Mouse (Mus musculus): ENCODE measurements around the gene Gng3. TPM values are rescaled to one million over a fixed set of nuclear protein-coding genes. Genes with fewer than 3 reads are reported as not detected.
A peak's percentile ranks its signal among the peaks of the same experiment; 100 is the strongest.

The Gng3 gene
- total RNA-seq (2014; rRNA removed) (103 and 119 TPM in 2 replicates), polyA plus RNA-seq (2015; fragmentation: Nextera tagmentation; extraction: Ambion mirVana) (746 and 809 TPM in 2 replicates)

GRCm38 (mm10) chr19:8839103-8839907, at the start of gene Gng3:
Gene Gng3, minus strand, starts transcription at chr19:8839194.
- peaks cover 9% of the 10 kb centered on the region for H3K4me1 ChIP-seq (ENCODE audit: insufficient read depth, low read length)
- H3K4me3 ChIP-seq (ENCODE audit: low read depth, low read length) = peak within 1 kb of the TSS; percentile 68
- H3K9ac ChIP-seq (replicated peaks; ENCODE audit: low read length, poor library complexity, severe bottlenecking) = peak within 1 kb of the TSS; percentile 87
- peak; percentile 85 for ATAC-seq (ENCODE audit: low FRiP score)
- TF ChIP-seq CTCF (IDR thresholded peaks at IDR 0.05) = no peak; the same call in 1 of the 2 replicates
- peak; percentile 95 for DNase-seq (ENCODE audit: low spot score)
- H3K27me3 ChIP-seq (ENCODE audit: insufficient read depth, low read length) = no peaks in the 10 kb centered on the region
- no peaks in the 10 kb centered on the region for H3K9me3 ChIP-seq (ENCODE audit: low read length)
- H3K36me3 ChIP-seq (ENCODE audit: insufficient read depth, low read length) = peaks cover 9% of the 10 kb centered on the region
- H3K4me2 ChIP-seq (ENCODE audit: low read depth, low read length, poor library complexity, severe bottlenecking) = peak within 1 kb of the TSS; percentile 85
- peak within 1 kb of the TSS; percentile 96 for H3K27ac ChIP-seq (ENCODE audit: low read depth, low read length)
- 20% methylated on average over 11 of the region's 11 CpGs for WGBS

DNA sequence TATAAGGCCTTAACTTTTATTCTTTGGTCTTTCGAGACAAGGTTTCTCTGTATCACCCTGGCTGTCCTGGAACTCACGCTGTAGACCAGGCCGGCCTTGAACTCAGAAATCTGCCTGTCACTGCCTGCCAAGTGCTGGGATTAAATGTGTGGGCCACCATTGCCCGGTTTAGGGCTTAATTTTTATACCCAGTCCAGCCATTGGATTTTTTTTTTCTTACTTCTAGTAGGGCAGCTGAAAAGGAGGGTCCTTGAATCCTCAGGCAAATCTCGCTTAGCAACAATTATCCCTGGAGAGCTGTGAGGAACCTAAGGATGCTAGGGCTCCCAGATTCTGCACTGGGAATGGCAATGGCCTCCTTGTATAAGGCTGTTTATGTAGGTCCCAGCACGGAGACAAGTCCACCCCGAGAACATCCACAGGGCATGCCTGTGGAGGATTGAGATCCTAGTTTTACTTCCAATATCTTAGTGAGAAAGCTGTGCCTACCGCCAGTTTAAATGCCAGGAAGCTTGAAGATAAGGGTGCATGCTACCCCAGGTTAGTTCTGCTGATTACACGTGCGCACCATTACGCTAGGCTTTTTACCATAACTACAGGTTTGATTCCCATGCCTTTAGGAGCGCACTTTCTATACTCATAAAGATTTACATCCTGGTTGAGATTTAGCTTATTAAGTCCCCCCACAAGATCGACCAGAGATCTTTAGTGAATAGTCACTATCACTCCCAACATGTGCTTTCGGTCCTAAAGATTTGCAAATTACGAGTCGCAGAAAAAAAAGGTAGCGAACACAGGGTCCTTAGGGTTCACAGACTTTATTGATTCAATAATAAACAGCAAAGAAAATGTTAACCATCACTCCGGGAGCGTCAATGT, 48.8 kb upstream of the Gng3 start:
- 16% methylated on average over 19 of the region's 19 CpGs for WGBS
- DNase-seq (ENCODE audit: low spot score) = no peak

GRCm38 (mm10) chr19:8886916-8887584, 48.1 kb upstream of the Gng3 start:
- H3K4me3 ChIP-seq (ENCODE audit: low read depth, low read length) = no peak overlapping the region
- 62% methylated on average over 1 of the region's 1 CpGs for WGBS
- peaks cover 4% of the 10 kb centered on the region for H3K4me1 ChIP-seq (ENCODE audit: insufficient read depth, low read length)
- ATAC-seq (ENCODE audit: low FRiP score) (no peak), DNase-seq (ENCODE audit: low spot score) (no peak)
- H3K9ac ChIP-seq (replicated peaks; ENCODE audit: low read length, poor library complexity, severe bottlenecking) = no peak overlapping the region
- no peak overlapping the region for H3K4me2 ChIP-seq (ENCODE audit: low read depth, low read length, poor library complexity, severe bottlenecking)
- no peak for TF ChIP-seq CTCF (IDR thresholded peaks at IDR 0.05)
- no peaks in the 10 kb centered on the region for H3K27me3 ChIP-seq (ENCODE audit: insufficient read depth, low read length)
- no peak overlapping the region for H3K27ac ChIP-seq (ENCODE audit: low read depth, low read length)
- no peaks in the 10 kb centered on the region for H3K36me3 ChIP-seq (ENCODE audit: insufficient read depth, low read length)
- no peaks in the 10 kb centered on the region for H3K9me3 ChIP-seq (ENCODE audit: low read length)

More for the DNA sequence above, 48.8 kb upstream of the Gng3 start:
- H3K4me1 ChIP-seq (ENCODE audit: insufficient read depth, low read length) = peaks cover 4% of the 10 kb centered on the region
- peak overlapping the region; percentile 70 for H3K9ac ChIP-seq (replicated peaks; ENCODE audit: low read length, poor library complexity, severe bottlenecking)
- H3K27ac ChIP-seq (ENCODE audit: low read depth, low read length) = peak overlapping the region; percentile 55; the same call in 1 of the 2 replicates
- H3K9me3 ChIP-seq (ENCODE audit: low read length) = no peaks in the 10 kb centered on the region
- H3K36me3 ChIP-seq (ENCODE audit: insufficient read depth, low read length) = no peaks in the 10 kb centered on the region
- TF ChIP-seq CTCF (IDR thresholded peaks at IDR 0.05) = no peak
- peak overlapping the region; percentile 59 for H3K4me2 ChIP-seq (ENCODE audit: low read depth, low read length, poor library complexity, severe bottlenecking)
- H3K4me3 ChIP-seq (ENCODE audit: low read depth, low read length) = peak overlapping the region; percentile 52
- ATAC-seq (ENCODE audit: low FRiP score) = no peak
- H3K27me3 ChIP-seq (ENCODE audit: insufficient read depth, low read length) = no peaks in the 10 kb centered on the region

- DNase-seq (ENCODE audit: low spot score) (no peak), ATAC-seq (ENCODE audit: low FRiP score) (no peak)
- Histone ChIP-seq H3K4me3 (ENCODE audit: low read depth, low read length) (no peak within 1 kb of the TSS), H3K36me3 (ENCODE audit: insufficient read depth, low read length) (no peaks in the 10 kb centered on the region), H3K9ac (replicated peaks; ENCODE audit: low read length, poor library complexity, severe bottlenecking) (no peak within 1 kb of the TSS), H3K27ac (ENCODE audit: low read depth, low read length) (no peak within 1 kb of the TSS), H3K27me3 (ENCODE audit: insufficient read depth, low read length) (no peaks in the 10 kb centered on the region), H3K4me2 (ENCODE audit: low read depth, low read length, poor library complexity, severe bottlenecking) (no peak within 1 kb of the TSS), H3K4me1 (ENCODE audit: insufficient read depth, low read length) (peaks cover 4% of the 10 kb centered on the region), H3K9me3 (ENCODE audit: low read length) (no peaks in the 10 kb centered on the region)
- TF ChIP-seq CTCF (IDR thresholded peaks at IDR 0.05) = no peak
- 69% methylated on average over 3 of the region's 3 CpGs for WGBS
Observed at GRCm38 (mm10) chr19:8883616-8884015, 44.6 kb upstream of the Gng3 start, which contains the start of the genes Lbhd1 and Gm49403. Gene Lbhd1, plus strand, starts transcription at chr19:8883732. Gene Gm49403, plus strand, starts transcription at chr19:8883930.

- TF ChIP-seq CTCF (IDR thresholded peaks at IDR 0.05) = no peak
- H3K27ac ChIP-seq (ENCODE audit: low read depth, low read length) = no peak overlapping the region
Observed at GRCm38 (mm10) chr19:8881034-8881392, 42.0 kb upstream of the Gng3 start.

More at GRCm38 (mm10) chr19:8881034-8881392, 42.0 kb upstream of the Gng3 start:
- 10% methylated on average over 3 of the region's 3 CpGs for WGBS
- DNase-seq (ENCODE audit: low spot score) (no peak), ATAC-seq (ENCODE audit: low FRiP score) (no peak)
- Histone ChIP-seq H3K4me2 (ENCODE audit: low read depth, low read length, poor library complexity, severe bottlenecking) (peak overlapping the region; percentile 74), H3K9me3 (ENCODE audit: low read length) (no peaks in the 10 kb centered on the region), H3K9ac (replicated peaks; ENCODE audit: low read length, poor library complexity, severe bottlenecking) (peak overlapping the region; percentile 79), H3K27me3 (ENCODE audit: insufficient read depth, low read length) (no peaks in the 10 kb centered on the region), H3K4me3 (ENCODE audit: low read depth, low read length) (peak overlapping the region; percentile 67), H3K36me3 (ENCODE audit: insufficient read depth, low read length) (0 out of 2 replicates have a peak, but pooled peaks cover 5% of the 10 kb centered on the region), H3K4me1 (ENCODE audit: insufficient read depth, low read length) (no peaks in the 10 kb centered on the region)

Measured in midbrain, postnatal 0 days (tissue).